Mouse (Mus musculus) intestine, embryonic 16.5 days (tissue): Measurements from ENCODE around the gene Tmem60. TPM values are rescaled to one million over a fixed set of nuclear protein-coding genes. Genes with fewer than 3 reads are reported as not detected.
A peak's percentile ranks its signal among the peaks of the same experiment; 100 is the strongest.

ENCODE experiments used
- ATAC-seq: fragments of 200-750 bp; cut with Nextera tagmentation; 2 replicates; pipeline ENCODE4 v1.8.0; 2017; ENCODE audit warnings: moderate TSS enrichment, moderate library complexity
- H3K27ac ChIP-seq: fragments of 300-500 bp; sonication (generic); 2 replicates; pipeline ENCODE4 v1.5.1; 2014; ENCODE audit warnings: mild to moderate bottlenecking, low read length
- H3K27me3 ChIP-seq: fragments of 300-500 bp; sonication (generic); replicated peaks from 2 replicates; pipeline ENCODE4 v1.6.1; 2014; ENCODE audit warnings: low read length, control low read depth, mixed read lengths; ENCODE audit not compliant: control insufficient read depth, insufficient read depth
- H3K36me3 ChIP-seq: fragments of 300-500 bp; sonication (generic); 2 replicates; pipeline ENCODE4 v1.6.1; 2014; ENCODE audit warnings: low read length, control low read depth; ENCODE audit not compliant: control insufficient read depth, insufficient read depth
- H3K4me1 ChIP-seq: fragments of 300-500 bp; sonication (generic); 2 replicates; pipeline ENCODE4 v1.6.1; 2014; ENCODE audit warnings: low read length, control low read depth, mixed read lengths; ENCODE audit not compliant: control insufficient read depth, insufficient read depth
- H3K4me2 ChIP-seq: fragments of 300-500 bp; sonication (generic); 2 replicates; pipeline ENCODE4 v1.6.1; 2014; ENCODE audit warnings: low read depth, low read length, control low read depth
- H3K4me3 ChIP-seq: fragments of 300-500 bp; sonication (generic); 2 replicates; pipeline ENCODE4 v1.5.1; 2014; ENCODE audit warnings: mild to moderate bottlenecking, low read length
- H3K9ac ChIP-seq: fragments of 300-500 bp; sonication (generic); 2 replicates; pipeline ENCODE4 v1.6.1; 2014; ENCODE audit warnings: low read depth, low read length
- H3K9me3 ChIP-seq: fragments of 300-500 bp; sonication (generic); 2 replicates; pipeline ENCODE4 v1.6.1; 2016; ENCODE audit warnings: low read length, control low read depth; ENCODE audit not compliant: control insufficient read depth
- WGBS: fragments of 180-500 bp; shearing (Covaris S2); extraction: QIAGEN DNeasy Blood & Tissue Kit; methylation state at CpG from one replicate; pipeline ENCODE4 v1.1.7; 2014; 5-methylcytosine and 5-hydroxymethylcytosine counted together
- polyA plus RNA-seq: library from polyadenylated mRNA; unstranded; fragments of >200 nt; fragmentation: Nextera tagmentation; extraction: Ambion mirVana; gene quantifications from 2 replicates; pipeline ENCODE4 v1.2.1, GENCODE M21; 2015

Tmem60 gene
- polyA plus RNA-seq: 52.8 and 55.4 TPM in 2 replicates

GRCm38 (mm10) chr5:20881915-20882800 is at the start of gene Tmem60, which contains the start of gene Phtf2:
Gene Tmem60, plus strand, starts transcription at chr5:20882191.
Gene Phtf2, minus strand, starts transcription at chr5:20882124.
- H3K27me3 ChIP-seq: no peaks in the 10 kb centered on the region
- H3K9ac ChIP-seq: peak within 1 kb of the TSS; percentile 83
- H3K4me3 ChIP-seq: peak within 1 kb of the TSS; percentile 82
- H3K27ac ChIP-seq: peak within 1 kb of the TSS; percentile 93
- no peaks in the 10 kb centered on the region for H3K9me3 ChIP-seq
- H3K4me2 ChIP-seq: peak within 1 kb of the TSS; percentile 62
- ATAC-seq: peak; percentile 99
- under 1% methylated on average over 93 of the region's 94 CpGs for WGBS
- no peaks in the 10 kb centered on the region for H3K36me3 ChIP-seq
- peaks cover 8% of the 10 kb centered on the region for H3K4me1 ChIP-seq

DNA sequence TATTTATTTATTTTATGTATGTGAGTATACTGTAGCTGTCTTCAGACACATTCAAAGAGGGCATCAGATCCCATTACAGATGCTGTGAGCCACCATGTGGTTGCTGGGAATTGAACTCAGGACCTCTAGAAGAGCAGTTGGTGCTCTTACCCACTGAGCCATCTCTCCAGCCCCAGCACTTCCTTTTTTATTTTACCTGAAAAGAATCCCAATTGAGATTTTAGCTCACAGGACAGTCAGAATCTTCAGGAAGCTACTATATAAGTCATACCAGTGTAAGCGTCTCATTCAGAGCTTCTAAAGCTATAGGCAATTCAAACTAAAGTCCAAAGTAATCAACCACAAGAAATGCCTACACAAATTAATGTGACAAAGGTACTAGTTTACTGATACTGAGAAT is 47.6 kb upstream of the Tmem60 start:
- Histone ChIP-seq H3K9ac (no peak overlapping the region), H3K4me3 (no peak overlapping the region), H3K4me1 (no peaks in the 10 kb centered on the region), H3K36me3 (no peaks in the 10 kb centered on the region), H3K9me3 (no peaks in the 10 kb centered on the region), H3K27me3 (no peaks in the 10 kb centered on the region), H3K4me2 (no peak overlapping the region), H3K27ac (no peak overlapping the region)
- no peak for ATAC-seq
- WGBS: 94% methylated on average over 1 of the region's 1 CpGs

DNA sequence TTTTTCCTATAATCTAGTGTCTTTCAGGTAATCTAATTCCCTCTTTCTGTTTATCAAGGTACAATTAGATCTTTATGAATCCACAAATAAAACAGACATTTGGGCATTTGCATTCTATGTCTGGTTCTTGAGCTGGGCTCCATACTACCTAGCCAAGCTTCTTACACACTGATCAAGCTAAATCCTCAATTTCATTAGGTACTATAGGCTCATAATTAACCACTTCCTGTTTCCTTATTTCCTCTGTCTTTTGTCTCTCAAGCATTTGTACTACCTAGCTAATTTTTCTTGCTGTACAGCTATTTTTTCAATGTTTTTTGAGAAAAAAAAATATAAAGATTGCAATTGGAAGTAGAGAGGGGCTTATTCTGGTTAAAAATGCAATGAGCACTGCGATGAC is 44.9 kb upstream of the Tmem60 start:
- H3K27ac ChIP-seq: no peak overlapping the region
- no peak overlapping the region for H3K9ac ChIP-seq
- H3K27me3 ChIP-seq: no peaks in the 10 kb centered on the region
- no peak overlapping the region for H3K4me2 ChIP-seq
- no peaks in the 10 kb centered on the region for H3K36me3 ChIP-seq
- H3K4me1 ChIP-seq: no peaks in the 10 kb centered on the region
- 93% methylated on average over 1 of the region's 1 CpGs for WGBS
- H3K4me3 ChIP-seq: no peak overlapping the region
- H3K9me3 ChIP-seq: no peaks in the 10 kb centered on the region
- ATAC-seq: no peak

GRCm38 (mm10) chr5:20843405-20843804 is 38.6 kb upstream of the Tmem60 start:
- WGBS: 95% methylated on average over 2 of the region's 3 CpGs
- Histone ChIP-seq H3K9me3 (no peaks in the 10 kb centered on the region), H3K27ac (no peak overlapping the region), H3K4me1 (no peaks in the 10 kb centered on the region), H3K36me3 (no peaks in the 10 kb centered on the region), H3K9ac (no peak overlapping the region), H3K4me3 (no peak overlapping the region), H3K4me2 (no peak overlapping the region), H3K27me3 (no peaks in the 10 kb centered on the region)
- ATAC-seq: no peak

DNA sequence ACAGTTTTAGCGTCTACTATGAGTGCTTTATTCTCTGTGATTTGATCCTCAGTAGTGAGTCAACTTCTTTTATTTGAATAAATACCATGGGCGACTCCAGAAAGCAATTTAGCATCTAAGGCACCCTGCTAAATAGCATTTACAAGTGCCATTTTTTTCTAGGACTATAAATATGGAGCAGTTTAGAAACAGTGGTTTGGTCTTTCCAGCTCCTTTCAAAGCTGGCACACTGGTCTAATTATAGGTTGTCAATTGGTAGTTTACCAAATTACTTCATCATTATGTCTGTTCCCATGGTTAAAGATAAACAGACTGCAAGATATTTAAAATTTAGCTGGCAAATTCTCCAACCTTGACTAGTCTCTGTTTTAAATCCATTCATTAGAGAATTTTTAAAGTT is 38.2 kb upstream of the Tmem60 start:
- Histone ChIP-seq H3K9ac (no peak overlapping the region), H3K27ac (no peak overlapping the region), H3K27me3 (no peaks in the 10 kb centered on the region), H3K4me3 (no peak overlapping the region), H3K36me3 (no peaks in the 10 kb centered on the region), H3K9me3 (no peaks in the 10 kb centered on the region), H3K4me1 (no peaks in the 10 kb centered on the region), H3K4me2 (no peak overlapping the region)
- ATAC-seq: no peak
- WGBS: 69% methylated on average over 2 of the region's 2 CpGs

- H3K4me2 ChIP-seq: no peak overlapping the region
- H3K4me3 ChIP-seq: no peak overlapping the region
- H3K27ac ChIP-seq: no peak overlapping the region
- ATAC-seq: no peak
- H3K4me1 ChIP-seq: no peaks in the 10 kb centered on the region
- H3K9me3 ChIP-seq: no peaks in the 10 kb centered on the region
- no peaks in the 10 kb centered on the region for H3K36me3 ChIP-seq
- no peak overlapping the region for H3K9ac ChIP-seq
- H3K27me3 ChIP-seq: no peaks in the 10 kb centered on the region
- 90% methylated on average over 2 of the region's 2 CpGs for WGBS
Measured at GRCm38 (mm10) chr5:20847010-20847409, 35.0 kb upstream of the Tmem60 start.

- Histone ChIP-seq H3K36me3 (no peaks in the 10 kb centered on the region), H3K27ac (no peak overlapping the region), H3K9me3 (no peaks in the 10 kb centered on the region), H3K9ac (no peak overlapping the region), H3K4me2 (no peak overlapping the region), H3K27me3 (no peaks in the 10 kb centered on the region), H3K4me1 (no peaks in the 10 kb centered on the region), H3K4me3 (no peak overlapping the region)
- WGBS: 81% methylated on average over 4 of the region's 4 CpGs
- no peak for ATAC-seq
Measured at GRCm38 (mm10) chr5:20855066-20855465, 26.9 kb upstream of the Tmem60 start.

- Histone ChIP-seq H3K9ac (no peak overlapping the region), H3K27me3 (no peaks in the 10 kb centered on the region), H3K9me3 (no peaks in the 10 kb centered on the region), H3K4me1 (no peaks in the 10 kb centered on the region), H3K27ac (no peak overlapping the region), H3K36me3 (no peaks in the 10 kb centered on the region), H3K4me2 (no peak overlapping the region), H3K4me3 (no peak overlapping the region)
- ATAC-seq: no peak
- WGBS: 88% methylated on average over 2 of the region's 2 CpGs
Measured at GRCm38 (mm10) chr5:20858404-20858803, 23.6 kb upstream of the Tmem60 start.

- Histone ChIP-seq H3K9me3 (no peaks in the 10 kb centered on the region), H3K9ac (no peak overlapping the region), H3K4me2 (no peak overlapping the region), H3K27me3 (no peaks in the 10 kb centered on the region), H3K27ac (no peak overlapping the region), H3K4me1 (peaks cover 3% of the 10 kb centered on the region), H3K4me3 (no peak overlapping the region), H3K36me3 (no peaks in the 10 kb centered on the region)
- 81% methylated on average over 4 of the region's 4 CpGs for WGBS
- ATAC-seq: no peak
Measured at GRCm38 (mm10) chr5:20860565-20860964, 21.4 kb upstream of the Tmem60 start.
